Comparison of ENCODE assay signal across 9 mouse cellular contexts in genomic region chr7:133032589-133033203, GRCm38 (mm10).
A peak's percentile ranks its signal among the peaks of the same experiment; 100 is the strongest.
DNase-seq lines count a peak whose midpoint lies in the region; ATAC-seq and TF ChIP-seq lines count a peak whose summit lies in the region.
"Had no signal": no experiment of that assay in that cellular context is flagged by ENCODE, and none has a peak within 500 bp of the region (broad histone marks: within the 10 kb centered on the region; RNA-seq: fewer than 3 reads in every experiment).

No protein-coding gene starts in this region.

- peaks cover 23% of the 10 kb centered on the region for H3K4me1 ChIP-seq in G1E (ENCODE audit: insufficient read depth, low read depth, low read length)
- H3K4me1 ChIP-seq in embryonic facial prominence, embryonic 11.5 days (ENCODE audit: control insufficient read depth, insufficient read depth, low read length), result peaks cover 21% of the 10 kb centered on the region
- H3K4me1 ChIP-seq in heart, embryonic 13.5 days, result peaks cover 75% of the 10 kb centered on the region
- no peaks in the 10 kb centered on the region for H3K4me1 ChIP-seq in liver, postnatal 0 days (ENCODE audit: insufficient read depth)
- H3K4me1 ChIP-seq in neural tube, embryonic 14.5 days (ENCODE audit: control insufficient read depth, insufficient read depth, low read length), result peaks cover 14% of the 10 kb centered on the region; the same call in 1 of the 2 replicates

- no peak for TF ChIP-seq EP300 in liver, postnatal 0 days (IDR thresholded peaks at IDR 0.05; ENCODE audit: low read depth)

- no peak for DNase-seq in G1E (ENCODE audit: low spot score)
- peak; percentile 66 to 72 for DNase-seq in adrenal gland, postnatal 36 days
- DNase-seq in embryonic facial prominence, embryonic 11.5 days (ENCODE audit: low spot score), result peak; percentile 84
- peak; percentile 77 for DNase-seq in kidney, postnatal 10 days
- DNase-seq in liver, postnatal 0 days, result peak; percentile 57
- no peak for DNase-seq in T-cell, adult 2 months (ENCODE audit: low spot score)

- no peak overlapping the region for H3K4me2 ChIP-seq in embryonic facial prominence, embryonic 11.5 days (ENCODE audit: low read depth, low read length)
- no peak overlapping the region for H3K4me2 ChIP-seq in heart, embryonic 13.5 days
- no peak overlapping the region for H3K4me2 ChIP-seq in liver, postnatal 0 days (ENCODE audit: low read depth, low read length)
- H3K4me2 ChIP-seq in neural tube, embryonic 14.5 days (ENCODE audit: low read depth, low read length), result no peak overlapping the region
- H3K4me2 ChIP-seq: liver, embryonic 15.5 days had no signal

- ATAC-seq in G1E (ENCODE audit: extremely low read depth, insufficient number of reproducible peaks, low FRiP score, poor library complexity, severe bottlenecking), result peak; percentile 52; the same call in 1 of the 2 replicates
- peak; percentile 63 for ATAC-seq in embryonic facial prominence, embryonic 11.5 days (replicated peaks; ENCODE audit: insufficient number of reproducible peaks, low FRiP score, low TSS enrichment, low read depth)
- ATAC-seq in heart, embryonic 13.5 days (ENCODE audit: extremely low read depth, insufficient number of reproducible peaks, low FRiP score, low TSS enrichment), result peak; percentile 32; the same call in 1 of the 2 replicates
- 0 out of 2 replicates have a peak, but pooled peaks have one; percentile 19 for ATAC-seq in liver, postnatal 0 days
- peak; percentile 70; the same call in 1 of the 2 replicates for ATAC-seq in neural tube, embryonic 14.5 days (ENCODE audit: low read depth)

- H3K4me3 ChIP-seq in G1E (ENCODE audit: low read depth, low read length), result no peak overlapping the region
- H3K4me3 ChIP-seq in embryonic facial prominence, embryonic 11.5 days (ENCODE audit: low read depth, low read length), result no peak overlapping the region
- H3K4me3 ChIP-seq in heart, embryonic 13.5 days, result no peak overlapping the region
- H3K4me3 ChIP-seq in liver, postnatal 0 days (ENCODE audit: low read depth, low read length), result no peak overlapping the region
- H3K4me3 ChIP-seq in neural tube, embryonic 14.5 days (ENCODE audit: low read depth, low read length), result no peak overlapping the region
- H3K4me3 ChIP-seq: liver, embryonic 15.5 days had no signal

- H3K27ac ChIP-seq in embryonic facial prominence, embryonic 11.5 days (replicated peaks; ENCODE audit: low read depth, low read length), result no peak overlapping the region; the same call in 1 of the 2 replicates
- 0 out of 2 replicates have a peak overlapping the region, but pooled peaks have one; percentile 5 for H3K27ac ChIP-seq in heart, embryonic 13.5 days (replicated peaks)
- H3K27ac ChIP-seq in liver, postnatal 0 days (ENCODE audit: low read depth), result no peak overlapping the region
- H3K27ac ChIP-seq in neural tube, embryonic 14.5 days (ENCODE audit: low read depth, low read length), result no peak overlapping the region
- H3K27ac ChIP-seq: liver, embryonic 15.5 days had no signal

- 45% methylated on average over 9 of the region's 9 CpGs for WGBS in embryonic facial prominence, embryonic 11.5 days
- WGBS in heart, embryonic 13.5 days, result 40% methylated on average over 9 of the region's 9 CpGs
- 56% methylated on average over 9 of the region's 9 CpGs for WGBS in liver, postnatal 0 days (ENCODE audit: insufficient replicate concordance)
- 36% methylated on average over 9 of the region's 9 CpGs for WGBS in neural tube, embryonic 14.5 days

- peak; percentile 27; the same call in 1 of the 2 replicates for TF ChIP-seq CTCF in G1E (IDR thresholded peaks at IDR 0.05; ENCODE audit: low read depth, low read length)
- TF ChIP-seq CTCF in liver, postnatal 0 days (IDR thresholded peaks at IDR 0.05; ENCODE audit: low read depth), result peak; percentile 88

- no peak overlapping the region for H3K9ac ChIP-seq in embryonic facial prominence, embryonic 11.5 days (replicated peaks; ENCODE audit: low read length)
- H3K9ac ChIP-seq in heart, embryonic 13.5 days, result 0 out of 2 replicates have a peak overlapping the region, but pooled peaks have one; percentile 33
- no peak overlapping the region for H3K9ac ChIP-seq in liver, postnatal 0 days (replicated peaks)
- H3K9ac ChIP-seq in neural tube, embryonic 14.5 days (replicated peaks; ENCODE audit: low read depth, low read length), result no peak overlapping the region
- H3K9ac ChIP-seq: liver, embryonic 15.5 days had no signal

- no peaks in the 10 kb centered on the region for H3K9me3 ChIP-seq in G1E (replicated peaks)
- no peaks in the 10 kb centered on the region for H3K9me3 ChIP-seq in embryonic facial prominence, embryonic 11.5 days (replicated peaks; ENCODE audit: control insufficient read depth, low read length)
- no peaks in the 10 kb centered on the region for H3K9me3 ChIP-seq in heart, embryonic 13.5 days
- H3K9me3 ChIP-seq in liver, postnatal 0 days (ENCODE audit: low read length), result no peaks in the 10 kb centered on the region
- H3K9me3 ChIP-seq in neural tube, embryonic 14.5 days (ENCODE audit: control insufficient read depth, low read length), result no peaks in the 10 kb centered on the region
- H3K9me3 ChIP-seq: liver, embryonic 15.5 days had no signal

- no peaks in the 10 kb centered on the region for H3K27me3 ChIP-seq in G1E (ENCODE audit: insufficient read depth, low read length)
- H3K27me3 ChIP-seq in embryonic facial prominence, embryonic 11.5 days (ENCODE audit: control insufficient read depth, insufficient read depth, low read length), result no peaks in the 10 kb centered on the region
- no peaks in the 10 kb centered on the region for H3K27me3 ChIP-seq in heart, embryonic 13.5 days (replicated peaks)
- H3K27me3 ChIP-seq in liver, postnatal 0 days (ENCODE audit: insufficient read depth, low read length), result no peaks in the 10 kb centered on the region
- no peaks in the 10 kb centered on the region for H3K27me3 ChIP-seq in neural tube, embryonic 14.5 days (ENCODE audit: control insufficient read depth, insufficient read depth, low read length)
- H3K27me3 ChIP-seq: liver, embryonic 15.5 days had no signal

- peaks cover 84% of the 10 kb centered on the region for H3K36me3 ChIP-seq in G1E (replicated peaks)
- H3K36me3 ChIP-seq in embryonic facial prominence, embryonic 11.5 days (replicated peaks; ENCODE audit: control insufficient read depth, insufficient read depth, low read depth, low read length), result no peaks in the 10 kb centered on the region
- H3K36me3 ChIP-seq in heart, embryonic 13.5 days, result peaks cover 5% of the 10 kb centered on the region; the same call in 1 of the 2 replicates
- H3K36me3 ChIP-seq in liver, postnatal 0 days (replicated peaks; ENCODE audit: insufficient read depth, low read length), result no peaks in the 10 kb centered on the region
- H3K36me3 ChIP-seq in neural tube, embryonic 14.5 days (ENCODE audit: control insufficient read depth, insufficient read depth, low read length), result no peaks in the 10 kb centered on the region
- H3K36me3 ChIP-seq: liver, embryonic 15.5 days had no signal

Comparison
In these comparisons a context has a peak if more than half of its experiments do, and no peak if none do; other contexts are left out.
1. ATAC-seq: peak in every context shown above with its lines; median percentile 70 in neural tube, embryonic 14.5 days; 63 in embryonic facial prominence, embryonic 11.5 days; 52 in G1E; 32 in heart, embryonic 13.5 days; 19 in liver, postnatal 0 days.
2. DNase-seq: peak in adrenal gland, postnatal 36 days (2 of 2), embryonic facial prominence, embryonic 11.5 days (single experiment), kidney, postnatal 10 days (single experiment) and liver, postnatal 0 days (single experiment); none in G1E (single experiment) and T-cell, adult 2 months (single experiment).